Mouse (Mus musculus) lung, postnatal 0 days (tissue): Measurements from ENCODE around the gene Fndc4.

Experiments used
- CTCF ChIP-seq: IDR thresholded peaks from 2 replicates; pipeline ENCODE4 v1.5.1; 2016; ENCODE audit warnings: antibody characterized with exemption, mild to moderate bottlenecking
- EP300 ChIP-seq: IDR thresholded peaks from 2 replicates; pipeline ENCODE4 v1.6.1; 2016; ENCODE audit warnings: antibody characterized with exemption, mild to moderate bottlenecking, control low read depth

GRCm38 (mm10) chr5:31298486-31298885, 2.6 kb upstream of the Fndc4 start:
- TF ChIP-seq EP300 (no peak), CTCF (no peak)
